ENCODE assay signal across 13 mouse cellular contexts in genomic region chr3:137647427-137648100, GRCm38 (mm10). TPM values are rescaled to one million over a fixed set of nuclear protein-coding genes. Genes with fewer than 3 reads are reported as not detected.
DNase-seq lines count a peak whose midpoint lies in the region; ATAC-seq and TF ChIP-seq lines count a peak whose summit lies in the region.
"Had no signal": no experiment of that assay in that cellular context is flagged by ENCODE, and none has a peak within 500 bp of the region (broad histone marks: within the 10 kb centered on the region; RNA-seq: fewer than 3 reads in every experiment).

No protein-coding gene starts in this region.

- WGBS in kidney, embryonic 15.5 days: 45% methylated on average over 12 of the region's 12 CpGs
- WGBS in embryonic facial prominence, embryonic 15.5 days: 36% methylated on average over 12 of the region's 12 CpGs
- 58% methylated on average over 12 of the region's 12 CpGs for WGBS in midbrain, postnatal 0 days
- WGBS in cerebellum, adult 2 months: 67% methylated on average over 12 of the region's 12 CpGs

- no peak overlapping the region for H3K4me2 ChIP-seq in kidney, embryonic 15.5 days
- no peak overlapping the region for H3K4me2 ChIP-seq in embryonic facial prominence, embryonic 15.5 days (replicated peaks)
- no peak overlapping the region for H3K4me2 ChIP-seq in midbrain, postnatal 0 days (ENCODE audit: low read depth, low read length, poor library complexity, severe bottlenecking)
- H3K4me2 ChIP-seq: heart, embryonic 12.5 days had no signal

- no peak for TF ChIP-seq POLR2A in cerebellum, adult 2 months (IDR thresholded peaks at IDR 0.05; ENCODE audit: borderline replicate concordance, insufficient read depth, low read length)

- no peak for DNase-seq in kidney, postnatal 14 days
- peak; percentile 40 to 47 for DNase-seq in left cerebral cortex, adult 18-20 months (ENCODE audit: low spot score in 2 of 2)
- peak; percentile 29 for DNase-seq in midbrain, postnatal 0 days (ENCODE audit: low spot score)
- DNase-seq in ovary, postnatal 14 days (ENCODE audit: low spot score): no peak
- DNase-seq in urinary bladder, postnatal 4 days (ENCODE audit: low spot score in 2 of 2): no peak
- no peak for DNase-seq in cerebellum, adult 2 months
- DNase-seq: cerebellum, adult 11 months; thymus, postnatal 4 days had no signal

- no peak overlapping the region for H3K4me3 ChIP-seq in kidney, embryonic 15.5 days (replicated peaks)
- no peak overlapping the region for H3K4me3 ChIP-seq in embryonic facial prominence, embryonic 15.5 days (replicated peaks)
- no peak overlapping the region for H3K4me3 ChIP-seq in midbrain, postnatal 0 days (ENCODE audit: low read depth, low read length)
- H3K4me3 ChIP-seq in cerebellum, adult 2 months (replicated peaks; ENCODE audit: insufficient read depth, low read depth, low read length): no peak overlapping the region
- H3K4me3 ChIP-seq: heart, embryonic 12.5 days had no signal

- no peaks in the 10 kb centered on the region for H3K9me3 ChIP-seq in kidney, embryonic 15.5 days (replicated peaks)
- H3K9me3 ChIP-seq in embryonic facial prominence, embryonic 15.5 days (replicated peaks): no peaks in the 10 kb centered on the region
- no peaks in the 10 kb centered on the region for H3K9me3 ChIP-seq in midbrain, postnatal 0 days (ENCODE audit: low read length)
- H3K9me3 ChIP-seq: heart, embryonic 12.5 days had no signal

- H3K27ac ChIP-seq in kidney, embryonic 15.5 days: no peak overlapping the region
- H3K27ac ChIP-seq in embryonic facial prominence, embryonic 15.5 days (replicated peaks): 0 out of 2 replicates have a peak overlapping the region, but pooled peaks have one; percentile 44
- no peak overlapping the region for H3K27ac ChIP-seq in midbrain, postnatal 0 days (ENCODE audit: low read depth, low read length)
- H3K27ac ChIP-seq in cerebellum, adult 2 months (ENCODE audit: insufficient read depth, low read length): no peak overlapping the region
- H3K27ac ChIP-seq: macrophage had no signal

- H3K27me3 ChIP-seq in kidney, embryonic 15.5 days: no peaks in the 10 kb centered on the region
- no peaks in the 10 kb centered on the region for H3K27me3 ChIP-seq in embryonic facial prominence, embryonic 15.5 days
- H3K27me3 ChIP-seq in midbrain, postnatal 0 days (ENCODE audit: insufficient read depth, low read length): no peaks in the 10 kb centered on the region
- no peaks in the 10 kb centered on the region; the same call in 1 of the 2 replicates for H3K27me3 ChIP-seq in cerebellum, adult 2 months (ENCODE audit: control insufficient read depth, insufficient read depth, low read length)
- H3K27me3 ChIP-seq: heart, embryonic 12.5 days had no signal

- TF ChIP-seq CTCF in midbrain, postnatal 0 days (IDR thresholded peaks at IDR 0.05): no peak
- no peak for TF ChIP-seq CTCF in cerebellum, adult 2 months (IDR thresholded peaks at IDR 0.05; ENCODE audit: borderline replicate concordance, insufficient read depth, low read depth, low read length)

- H3K36me3 ChIP-seq in kidney, embryonic 15.5 days: no peaks in the 10 kb centered on the region
- no peaks in the 10 kb centered on the region for H3K36me3 ChIP-seq in embryonic facial prominence, embryonic 15.5 days
- no peaks in the 10 kb centered on the region for H3K36me3 ChIP-seq in midbrain, postnatal 0 days (ENCODE audit: insufficient read depth, low read length)
- H3K36me3 ChIP-seq: heart, embryonic 12.5 days had no signal

- 0 out of 2 replicates have a peak, but pooled peaks cover 4% of the 10 kb centered on the region for H3K4me1 ChIP-seq in kidney, embryonic 15.5 days
- peaks cover 9% of the 10 kb centered on the region; the same call in 1 of the 2 replicates for H3K4me1 ChIP-seq in embryonic facial prominence, embryonic 15.5 days
- no peaks in the 10 kb centered on the region for H3K4me1 ChIP-seq in midbrain, postnatal 0 days (ENCODE audit: insufficient read depth, low read length)
- no peaks in the 10 kb centered on the region for H3K4me1 ChIP-seq in cerebellum, adult 2 months (ENCODE audit: control insufficient read depth, insufficient read depth, low read length)
- H3K4me1 ChIP-seq: heart, embryonic 12.5 days had no signal

- ATAC-seq in kidney, embryonic 15.5 days (replicated peaks; ENCODE audit: low FRiP score): peak; percentile 62; the same call in 1 of the 2 replicates
- ATAC-seq in embryonic facial prominence, embryonic 15.5 days (ENCODE audit: insufficient number of reproducible peaks, low FRiP score, low TSS enrichment, low read depth): peak; percentile 75; the same call in 1 of the 2 replicates
- ATAC-seq in midbrain, postnatal 0 days (ENCODE audit: low FRiP score): no peak

- H3K9ac ChIP-seq in kidney, embryonic 15.5 days: no peak overlapping the region
- H3K9ac ChIP-seq in embryonic facial prominence, embryonic 15.5 days: no peak overlapping the region
- H3K9ac ChIP-seq in midbrain, postnatal 0 days (replicated peaks; ENCODE audit: low read length, poor library complexity, severe bottlenecking): no peak overlapping the region
- H3K9ac ChIP-seq: heart, embryonic 12.5 days had no signal

RNA-seq across cellular contexts. Expression of gene Gm21962, which starts 23.8 kb away (rescaled TPM):
- polyA plus RNA-seq in kidney, embryonic 15.5 days (2015; fragmentation: Nextera tagmentation; extraction: Ambion mirVana): not detected in 2 replicates
- polyA plus RNA-seq in embryonic facial prominence, embryonic 15.5 days (2015; fragmentation: Nextera tagmentation; extraction: Ambion mirVana): not detected in 2 replicates
- total RNA-seq in left cerebral cortex, adult 18-20 months (2021): not detected
- not detected in 2 replicates for total RNA-seq in midbrain, postnatal 0 days (2014; rRNA removed)
- polyA plus RNA-seq in midbrain, postnatal 0 days (2015; fragmentation: Nextera tagmentation; extraction: Ambion mirVana): not detected in 2 replicates
- not detected in 2 replicates for polyA plus RNA-seq in cerebellum, adult 2 months (2012; rRNA removed)
- polyA plus RNA-seq: heart, embryonic 12.5 days; intestine, embryonic 14.5 days; macrophage had no signal

RNA-seq across cellular contexts. Expression of gene Ddit4l, which starts 26.2 kb away (rescaled TPM):
- polyA plus RNA-seq in kidney, embryonic 15.5 days (2015; fragmentation: Nextera tagmentation; extraction: Ambion mirVana): 11.4 and 13.9 TPM in 2 replicates
- 46.5 and 48.4 TPM in 2 replicates for polyA plus RNA-seq in embryonic facial prominence, embryonic 15.5 days (2015; fragmentation: Nextera tagmentation; extraction: Ambion mirVana)
- total RNA-seq in left cerebral cortex, adult 18-20 months (2021): 10 to 100 TPM; 18.5 to 22.7 TPM
- 1.3 and 3.5 TPM in 2 replicates for total RNA-seq in midbrain, postnatal 0 days (2014; rRNA removed)
- 3.8 and 4.0 TPM in 2 replicates for polyA plus RNA-seq in midbrain, postnatal 0 days (2015; fragmentation: Nextera tagmentation; extraction: Ambion mirVana)
- 2.0 and 4.1 TPM in 2 replicates for polyA plus RNA-seq in cerebellum, adult 2 months (2012; rRNA removed)
- polyA plus RNA-seq: macrophage had no signal

Comparison
In these comparisons a context has a peak if more than half of its experiments do, and no peak if none do; other contexts are left out.
1. DNase-seq: peak in left cerebral cortex, adult 18-20 months (2 of 2) and midbrain, postnatal 0 days (single experiment); none in kidney, postnatal 14 days (single experiment), ovary, postnatal 14 days (single experiment), urinary bladder, postnatal 4 days (0 of 2) and cerebellum, adult 2 months (0 of 2).